Mouse (Mus musculus) adrenal gland, postnatal 14 days (tissue): ENCODE data around the gene Ces4a. TPM values are rescaled to one million over a fixed set of nuclear protein-coding genes. Genes with fewer than 3 reads are reported as not detected.
A peak's percentile ranks its signal among the peaks of the same experiment; 100 is the strongest.
"Not testable (repeated sequence)": the region's sequence is repeated elsewhere in the genome, so short reads cannot be mapped to it uniquely, and the experiment has no call there.

Experiments
- DNase-seq: peaks from one replicate; pipeline ENCODE4 v3.0.0; 2021; ENCODE audit warnings: mixed read lengths
- long read RNA-seq, 2 experiments: library from polyadenylated mRNA; stranded (forward); transcript quantifications; one replicate each; pipeline ENCODE4 v2.0.0; 2021
- total RNA-seq: library from RNA; stranded (reverse); gene quantifications from 2 replicates; pipeline ENCODE4 v1.2.3, GENCODE M21; 2021

Gene Ces4a
- total RNA-seq = not detected in 2 replicates
- long read RNA-seq, experiment 1 = 0 reads
- long read RNA-seq, experiment 2 = 0 reads

DNA sequence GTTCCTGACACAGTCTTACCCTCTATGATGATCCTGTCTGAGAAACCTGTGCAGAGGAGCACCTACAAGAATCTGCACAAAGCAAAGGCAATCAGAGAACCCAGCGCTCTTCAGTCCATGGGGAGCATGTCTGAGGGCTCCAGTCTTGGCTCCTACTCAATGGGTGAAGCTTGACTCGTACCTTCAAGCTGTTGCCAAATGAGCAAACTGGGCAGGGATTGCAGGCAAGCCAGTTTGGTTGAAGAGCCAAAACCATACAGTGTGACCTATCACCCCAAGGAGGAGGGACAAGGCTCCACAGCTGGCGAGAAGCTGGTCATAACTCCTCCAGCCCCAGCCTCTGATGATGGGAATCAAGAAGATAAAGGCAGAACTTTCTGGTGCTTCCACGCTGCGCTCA, at the start of gene Ces4a:
Gene Ces4a (plus strand): TSS at position 292 of the 400 bp plus-strand sequence.
- no peak for DNase-seq

DNA sequence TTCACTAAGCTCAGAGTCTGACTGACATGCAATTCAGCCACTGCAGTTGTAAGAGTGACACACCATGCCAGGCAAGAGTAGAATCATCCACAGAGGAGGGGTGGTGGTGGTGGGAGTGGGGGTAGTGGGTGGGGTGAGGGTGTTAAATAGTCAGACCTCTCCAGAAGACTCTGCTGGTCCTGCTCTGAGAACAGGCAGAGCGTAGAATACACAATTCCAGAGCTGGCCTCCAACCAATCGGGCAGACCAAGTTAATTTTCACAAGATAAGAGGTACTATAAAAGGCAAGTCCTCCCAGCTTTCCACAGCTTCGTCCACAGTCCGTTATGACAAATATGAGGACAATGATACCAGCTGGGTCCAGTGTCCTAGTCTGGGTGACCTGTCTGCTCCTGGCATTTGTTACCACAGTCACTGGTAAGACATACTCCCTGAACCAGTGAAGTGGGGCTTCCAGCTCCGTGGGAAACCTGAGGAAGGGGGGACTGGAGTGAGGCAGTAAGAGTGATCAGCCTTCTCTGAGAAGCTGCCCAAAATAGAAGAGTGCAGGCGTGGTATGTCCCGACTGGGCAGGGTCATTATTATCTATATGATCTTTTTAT, 48.0 kb upstream of the Ces4a start, which contains the start of gene Ces3b:
Gene Ces3b (plus strand): TSS at position 305 of the 602 bp plus-strand sequence.
- DNase-seq = no peak

DNA sequence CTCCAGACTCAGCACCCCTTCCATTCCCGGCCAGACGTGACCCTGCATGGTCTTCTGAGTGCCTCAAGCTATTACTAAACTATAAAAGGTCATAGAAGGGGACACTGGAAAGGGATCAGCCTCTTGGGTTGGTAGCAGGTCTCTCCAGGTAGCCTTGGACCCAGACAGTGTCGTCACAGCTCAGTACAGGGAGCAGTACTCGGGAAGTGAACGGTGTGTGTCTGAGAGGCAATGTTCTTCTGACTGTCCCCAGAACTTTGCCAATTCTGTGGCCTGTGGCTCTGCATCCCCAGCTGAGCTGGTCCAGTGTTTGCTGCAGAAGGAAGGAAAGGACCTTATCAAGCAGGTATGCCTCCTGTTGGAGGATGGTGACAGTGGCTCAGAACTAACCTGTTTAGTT, 43.4 kb upstream of the Ces4a start:
- DNase-seq = not testable (repeated sequence)

DNA sequence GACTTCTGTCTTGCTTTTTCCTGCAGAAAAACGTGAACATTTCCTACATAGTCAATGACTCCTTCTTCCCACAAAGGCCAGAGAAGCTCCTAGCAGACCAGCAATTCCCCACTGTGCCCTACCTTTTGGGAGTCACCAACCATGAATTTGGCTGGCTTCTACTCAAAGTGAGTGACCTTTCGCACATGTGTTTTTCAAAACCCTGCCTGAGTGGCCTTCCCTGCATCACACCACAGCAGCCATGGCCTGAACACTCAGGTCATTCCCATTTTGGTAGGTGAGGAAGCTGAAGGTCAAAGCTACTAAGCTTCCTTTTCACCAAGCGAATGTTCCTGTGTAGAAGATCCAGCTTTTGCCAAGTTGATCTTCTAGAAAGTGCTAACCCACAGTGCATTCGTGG, 43.0 kb upstream of the Ces4a start:
- no peak for DNase-seq

DNA sequence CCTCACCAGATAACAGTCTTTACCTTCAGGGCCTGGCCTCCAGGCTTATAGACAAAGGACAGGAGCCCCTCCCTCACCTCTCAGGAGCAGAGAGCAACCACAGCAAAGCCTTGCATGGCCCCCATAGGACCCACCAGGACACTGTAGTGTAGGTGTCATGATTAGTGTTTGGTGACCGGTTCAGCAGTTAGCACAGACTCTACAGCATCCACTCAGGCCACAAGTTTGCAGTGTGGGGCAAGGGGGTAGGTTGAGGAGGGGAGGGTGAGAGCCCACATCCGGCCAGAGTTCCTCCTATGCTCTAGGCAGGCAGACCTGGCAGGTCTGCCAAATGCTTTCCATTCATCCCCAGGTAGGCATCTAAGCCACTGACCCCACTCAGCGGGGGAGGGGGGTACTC, 37.6 kb upstream of the Ces4a start:
- no peak for DNase-seq

DNA sequence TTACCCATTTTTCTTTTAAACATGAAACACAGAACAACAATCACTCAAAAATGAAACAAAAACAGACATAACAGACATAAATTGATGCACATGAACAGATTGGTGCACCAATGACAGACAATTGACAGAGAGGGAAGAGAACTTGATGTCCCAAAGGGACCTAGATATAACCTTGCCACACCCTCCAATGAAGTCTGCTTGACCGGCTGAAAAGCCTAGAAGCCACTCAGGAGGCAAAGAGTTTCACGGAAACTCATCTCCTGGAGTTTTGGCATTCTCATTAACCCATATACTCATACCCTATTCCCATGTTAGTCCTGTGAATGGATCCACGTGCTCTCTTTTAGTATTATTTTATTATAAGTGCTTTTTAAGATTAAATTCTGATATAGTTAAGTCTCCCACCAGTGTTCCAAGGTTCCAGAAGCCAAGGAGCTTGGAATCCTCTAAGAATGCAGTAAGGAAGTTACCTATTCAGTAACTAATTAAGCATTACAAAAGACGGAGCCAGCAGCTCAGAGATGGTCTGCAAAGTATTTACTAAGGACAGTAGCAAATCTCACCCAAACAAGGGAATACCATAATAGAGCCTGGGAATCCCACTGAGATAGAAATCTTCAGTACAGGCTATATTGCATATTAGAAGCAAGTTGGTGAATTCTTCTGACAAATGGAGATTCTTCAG, 29.4 kb upstream of the Ces4a start:
- not testable (repeated sequence) for DNase-seq

DNA sequence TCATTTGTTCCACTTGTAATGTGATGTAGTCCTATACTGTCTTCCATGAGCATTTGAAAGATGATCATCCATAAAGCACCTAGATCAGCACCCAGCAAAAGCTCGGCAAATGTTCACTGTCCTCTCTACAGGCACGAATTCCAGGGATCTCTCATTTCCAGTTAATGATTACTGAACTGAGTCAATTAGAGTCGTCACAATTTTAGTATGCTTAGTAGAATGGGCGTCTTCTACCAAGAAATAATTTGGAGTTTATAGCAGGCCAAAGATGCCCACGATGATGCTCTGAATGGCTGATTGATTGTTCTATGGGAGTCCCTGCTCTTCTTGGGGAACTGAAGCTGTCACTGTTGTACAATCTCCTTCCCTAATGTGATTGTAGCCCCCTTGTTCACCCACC, 27.9 kb upstream of the Ces4a start:
- DNase-seq = not testable (repeated sequence)

DNA sequence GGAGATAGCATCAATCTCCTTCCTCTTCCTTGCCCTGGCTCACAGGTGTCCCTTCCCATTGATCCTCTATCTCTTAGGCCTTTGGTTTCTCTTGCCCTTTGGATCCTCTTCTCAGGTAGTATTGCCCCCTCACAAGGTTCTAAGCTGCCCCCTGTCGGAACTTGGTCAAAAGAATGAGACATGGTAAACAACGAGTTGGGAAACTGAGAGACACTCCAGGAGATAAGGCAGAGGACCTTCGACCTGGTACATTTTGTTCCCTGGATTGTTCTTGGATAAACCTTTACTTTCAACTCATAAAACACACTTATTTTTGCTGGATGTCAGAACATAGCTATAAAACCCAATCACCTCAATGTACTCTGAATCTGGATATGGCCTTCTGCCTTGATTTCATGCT, 27.4 kb upstream of the Ces4a start:
- DNase-seq = no peak

DNA sequence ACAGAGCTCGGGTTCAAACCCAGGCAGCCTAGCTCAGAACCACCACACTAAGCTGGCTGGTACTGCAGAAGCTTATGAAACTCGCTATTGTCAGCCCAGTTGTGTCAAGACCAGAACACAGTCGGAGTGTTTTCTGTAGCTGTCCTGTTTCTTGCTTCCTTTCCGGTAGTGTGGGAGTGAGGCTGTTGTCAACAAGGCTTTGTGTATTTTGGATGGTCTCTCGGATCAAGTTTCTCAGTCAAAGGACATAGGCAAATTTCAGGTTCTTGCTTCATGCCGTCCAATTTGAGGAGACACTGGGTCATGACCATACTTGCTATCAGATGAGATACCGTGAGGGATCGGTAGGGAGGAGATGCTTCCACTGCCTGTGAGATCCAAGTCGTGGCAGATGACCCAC, 1.7 kb upstream of the Ces4a start:
- DNase-seq = no peak

DNA sequence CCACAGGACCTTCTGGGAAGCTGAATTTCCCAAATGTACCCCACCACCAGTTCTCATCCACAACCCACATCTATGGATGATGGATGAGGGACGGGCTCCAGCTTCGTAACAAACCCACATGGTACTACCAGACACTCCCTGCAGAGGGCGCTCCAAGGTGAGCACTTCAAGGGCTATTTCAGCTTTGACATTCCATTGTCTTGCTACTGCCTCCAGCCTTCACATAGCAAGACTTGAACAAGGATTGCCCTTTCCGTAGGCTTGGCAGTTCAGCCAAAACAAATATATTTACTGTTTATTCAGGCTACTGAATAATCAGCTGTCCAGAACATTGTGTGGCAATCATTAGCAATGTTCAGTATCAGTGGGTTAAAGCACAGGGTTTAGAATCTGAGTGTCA, 6.8 kb downstream of the Ces4a start:
- DNase-seq = peak; percentile 90

DNA sequence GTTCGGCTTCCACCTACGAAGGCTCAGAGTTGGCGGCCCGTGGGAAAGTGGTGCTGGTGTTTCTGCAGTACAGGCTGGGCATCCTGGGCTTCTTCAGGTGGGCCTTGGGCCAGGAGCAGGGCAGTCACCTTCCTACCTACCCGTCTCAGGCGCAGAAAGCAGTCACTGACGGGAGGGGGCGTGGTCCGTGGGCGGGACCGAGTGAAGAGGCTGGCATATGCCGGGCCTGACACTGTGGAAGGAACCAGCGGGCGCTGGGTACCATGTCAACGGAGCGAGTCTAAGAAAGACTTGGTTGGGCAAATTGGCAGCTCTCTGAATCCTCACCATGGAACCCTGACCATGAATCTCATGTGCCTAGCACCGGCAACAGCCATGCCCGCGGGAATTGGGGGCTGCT, 10.8 kb downstream of the Ces4a start:
- peak; percentile 24 for DNase-seq

DNA sequence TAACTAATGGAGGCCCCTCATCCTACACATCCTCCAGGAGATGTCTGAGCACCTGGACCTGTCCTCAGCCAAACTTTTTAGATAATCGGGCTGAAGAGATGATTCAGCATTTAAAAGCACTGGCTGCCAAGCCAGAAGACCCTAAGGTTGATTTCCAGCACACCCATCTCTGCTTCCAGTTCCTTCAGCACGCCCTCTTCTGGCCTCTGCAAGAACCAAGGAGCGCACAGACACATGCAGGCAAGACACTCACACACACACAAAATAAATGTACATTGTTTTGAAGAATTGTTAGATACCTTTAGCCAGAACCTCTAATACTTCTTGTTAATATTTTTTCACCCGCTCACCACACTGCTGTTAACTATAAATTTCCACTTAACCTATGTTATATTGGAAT, 20.1 kb downstream of the Ces4a start:
- DNase-seq = no peak

DNA sequence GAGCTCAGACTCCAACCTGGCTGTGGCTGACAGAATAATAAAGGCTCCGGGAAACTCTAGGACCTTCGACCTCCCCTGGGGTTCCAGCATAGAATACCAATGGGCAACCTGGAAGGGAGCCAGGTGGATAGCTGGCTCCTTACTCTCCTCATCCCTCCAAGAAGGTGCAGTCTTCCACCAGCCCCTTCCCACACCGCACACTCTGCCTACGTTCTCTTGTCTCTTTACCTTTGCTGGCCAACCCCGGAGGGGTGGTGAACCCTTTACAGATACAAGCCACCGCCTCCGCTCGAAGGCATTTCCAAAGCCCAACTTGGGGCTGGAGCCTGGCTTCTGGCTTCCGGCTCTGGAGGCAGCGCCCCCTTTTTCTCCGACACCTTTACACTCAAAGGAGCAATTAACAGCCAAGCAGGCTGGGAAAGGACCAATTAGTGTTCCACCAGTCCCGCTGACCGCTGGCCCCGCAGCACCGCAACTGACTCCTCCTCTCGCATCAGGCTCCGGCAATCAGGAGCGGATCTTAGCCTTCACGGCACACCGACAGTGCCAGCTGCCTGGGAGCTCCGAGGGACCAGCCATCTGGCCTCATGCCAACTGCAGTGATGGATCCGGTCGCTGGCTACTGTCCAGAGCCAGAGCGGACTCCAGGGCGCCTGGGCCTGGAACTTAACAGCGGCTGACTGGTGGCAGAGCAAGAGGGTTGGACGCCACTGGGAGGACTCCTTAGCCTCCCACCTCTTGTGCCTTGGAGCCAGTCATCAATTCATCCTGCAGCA, 21.2 kb downstream of the Ces4a start:
- peak; percentile 97 for DNase-seq

DNA sequence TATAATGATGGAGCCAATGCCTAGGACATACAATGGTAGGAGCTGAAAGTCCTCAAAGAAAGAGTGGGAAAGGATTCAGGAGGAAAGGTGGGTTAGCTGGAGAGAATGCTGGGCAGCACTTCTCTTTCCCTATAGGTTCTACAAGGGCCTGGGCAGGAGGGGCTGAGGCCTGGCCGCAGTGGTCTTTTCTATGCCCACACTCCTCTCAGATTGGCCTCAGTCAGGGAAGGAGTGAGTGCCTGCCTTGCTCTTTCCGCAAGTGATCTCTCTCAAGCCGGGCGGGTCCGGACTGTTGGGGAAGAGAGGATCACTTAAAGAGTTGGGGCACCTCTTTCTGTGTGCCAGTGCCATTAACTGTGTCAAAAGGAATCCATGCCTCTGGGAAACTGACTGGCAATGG, 22.7 kb downstream of the Ces4a start:
- DNase-seq = no peak

DNA sequence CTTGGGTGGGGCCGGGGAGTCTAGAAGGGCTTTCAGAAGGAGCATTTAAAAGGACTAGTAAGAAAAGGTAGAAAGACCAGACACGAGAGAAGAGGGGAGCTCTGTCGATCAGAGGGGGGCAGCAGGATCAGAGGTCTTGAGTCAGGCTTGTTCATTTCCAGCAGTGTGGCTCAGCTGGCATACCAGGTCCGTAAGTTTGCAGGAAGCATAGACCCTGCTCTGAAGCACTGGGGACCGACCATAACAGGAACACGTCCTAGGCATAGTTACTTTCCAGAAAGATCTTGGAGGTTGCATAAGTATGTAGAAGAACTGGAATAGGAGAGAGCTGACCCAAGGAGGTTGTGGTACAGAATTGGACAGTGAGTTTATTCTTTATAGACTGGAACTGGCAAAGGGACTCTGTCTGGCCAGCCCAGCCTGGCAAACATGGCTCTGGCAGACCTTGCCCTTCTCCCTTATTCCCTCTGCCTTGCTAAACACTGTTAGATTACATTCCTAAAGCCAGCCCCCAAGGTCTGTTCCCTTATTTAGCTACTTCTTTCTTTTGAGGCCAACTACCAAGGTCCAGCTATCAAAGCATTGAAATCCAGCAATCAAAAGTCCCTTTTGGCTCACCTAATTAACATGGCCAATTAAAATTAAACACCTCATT, 23.6 kb downstream of the Ces4a start:
- DNase-seq = peak; percentile 74

DNA sequence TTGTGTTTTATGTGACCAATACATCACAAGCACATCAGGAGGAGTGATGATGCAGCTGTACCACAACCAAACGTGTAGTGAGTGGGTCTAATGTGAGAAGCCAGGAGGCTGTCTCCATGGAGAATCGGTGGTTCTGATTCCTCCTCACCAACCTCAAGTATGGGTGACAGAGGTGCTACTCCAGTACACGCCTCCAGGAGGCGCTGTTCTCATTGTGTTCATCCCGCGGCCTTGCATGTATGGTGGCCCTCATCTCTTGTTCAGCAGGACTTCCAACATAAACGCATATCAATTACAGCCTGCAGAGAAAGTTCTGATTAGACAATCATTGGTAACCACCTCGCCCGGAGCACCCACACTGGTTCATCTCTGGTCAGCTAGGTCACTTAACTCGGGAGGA, 26.0 kb downstream of the Ces4a start:
- peak; percentile 65 for DNase-seq

DNA sequence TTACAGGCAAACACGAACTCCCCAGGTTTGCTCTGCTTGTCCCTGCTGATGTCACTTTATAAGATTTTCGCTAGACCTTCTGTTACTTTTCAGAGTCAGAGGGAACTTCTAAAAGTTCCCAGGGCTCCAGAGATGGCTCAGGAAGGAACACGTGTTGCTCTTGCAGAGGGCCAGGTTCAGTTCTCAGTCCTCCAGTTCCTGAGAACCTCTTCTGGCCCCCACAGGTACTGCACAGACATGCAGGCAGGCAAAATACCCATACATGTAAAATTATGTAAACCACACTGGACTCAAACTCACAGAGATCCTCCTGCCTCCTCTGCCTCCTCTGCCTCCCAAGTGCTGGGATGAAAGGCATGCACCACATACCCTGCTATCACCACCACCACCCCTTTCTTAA, 26.5 kb downstream of the Ces4a start:
- no peak for DNase-seq

DNA sequence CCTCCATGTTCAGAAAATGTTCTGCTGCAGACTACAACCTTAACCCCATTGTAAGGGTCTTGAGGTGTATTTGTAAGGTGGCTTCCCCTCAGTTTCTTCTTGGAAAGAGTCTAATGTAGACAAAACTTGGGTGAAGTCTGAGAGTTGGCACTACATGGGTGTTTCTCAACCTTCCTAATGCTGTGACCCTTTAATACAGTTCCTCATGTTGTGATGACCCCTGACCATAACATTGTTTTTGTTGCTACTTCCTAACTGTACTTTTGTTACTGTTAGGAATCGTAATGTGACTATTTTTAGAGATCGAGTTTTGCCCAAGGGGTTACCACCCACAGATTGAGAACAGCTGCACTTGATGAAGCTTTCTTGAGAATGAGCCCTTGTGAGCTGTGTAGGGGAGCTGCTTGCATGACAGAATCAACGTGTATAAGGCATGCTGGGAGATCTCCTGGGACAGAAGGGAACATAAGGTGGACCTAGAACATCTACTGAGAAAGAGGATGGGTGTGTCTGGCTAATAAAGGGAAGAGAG, 29.6 kb downstream of the Ces4a start:
- DNase-seq = no peak

DNA sequence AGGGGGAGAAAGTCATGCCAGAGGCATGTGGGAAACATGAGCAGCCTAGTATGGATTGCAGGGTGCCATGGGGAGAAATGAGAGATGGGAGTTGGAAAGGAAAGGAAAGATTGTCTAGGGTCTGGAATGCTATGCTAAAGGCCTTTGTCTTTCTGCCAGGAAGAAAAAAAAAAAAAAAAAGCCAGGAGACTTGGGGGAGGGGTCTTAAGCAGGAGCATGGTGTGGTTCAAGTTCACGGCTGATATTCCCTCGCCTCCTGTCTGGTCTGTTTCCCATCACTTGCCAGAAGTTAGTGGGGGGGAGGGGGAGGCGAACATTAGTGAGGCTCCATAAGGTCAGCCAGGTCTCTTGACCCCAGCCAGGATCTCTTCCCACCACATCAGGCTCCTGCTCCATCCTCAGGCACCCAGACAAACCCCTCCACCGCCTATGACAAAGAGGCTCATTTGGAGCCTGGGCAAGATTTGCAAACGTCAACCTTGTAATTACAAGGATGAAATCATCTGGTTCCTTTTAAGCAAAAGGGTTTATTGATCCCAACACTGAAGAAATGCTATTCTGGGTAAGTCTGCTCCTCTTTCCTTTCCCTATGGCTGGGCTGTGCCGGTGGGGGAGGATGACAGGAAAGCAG, 32.8 kb downstream of the Ces4a start:
- DNase-seq = no peak

DNA sequence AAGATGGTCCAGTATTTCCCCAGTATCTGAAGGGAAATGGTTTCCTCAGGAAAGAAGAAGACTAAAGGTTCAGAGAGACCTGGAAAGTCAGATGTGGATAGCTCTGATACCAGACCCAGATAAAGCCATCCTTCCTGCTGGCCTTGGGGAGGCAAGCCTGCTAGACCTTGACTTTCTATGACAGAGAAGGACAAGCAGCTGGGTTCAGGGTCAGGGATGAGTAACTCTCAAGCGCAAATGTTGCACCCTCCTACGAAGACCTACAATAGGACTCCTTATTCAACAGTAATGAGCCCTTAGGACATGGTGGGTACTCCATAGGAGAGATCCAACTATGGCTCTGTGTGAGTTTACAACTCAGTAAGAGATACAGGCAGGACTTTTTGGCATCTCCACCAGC, 33.6 kb downstream of the Ces4a start:
- DNase-seq = peak; percentile 66

DNA sequence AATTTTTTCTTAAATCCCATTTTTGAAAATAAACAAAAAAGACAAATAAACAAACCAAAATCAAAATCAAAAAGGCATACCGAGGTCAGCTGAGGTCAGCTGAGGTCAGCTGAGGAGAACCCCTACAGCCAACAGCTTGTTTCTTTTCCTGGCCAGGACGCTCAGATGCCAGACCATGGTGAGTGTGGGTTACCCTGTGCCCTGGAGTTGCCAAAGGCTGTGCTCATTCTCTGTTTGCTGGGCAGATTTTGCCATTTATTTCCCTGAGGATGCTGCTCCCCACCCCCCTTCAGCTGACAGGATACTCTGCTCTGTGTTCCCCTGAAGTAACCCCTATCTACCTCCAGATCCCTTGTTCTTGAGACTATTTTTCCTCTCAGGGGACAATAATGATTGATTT, 35.5 kb downstream of the Ces4a start:
- peak; percentile 35 for DNase-seq

DNA sequence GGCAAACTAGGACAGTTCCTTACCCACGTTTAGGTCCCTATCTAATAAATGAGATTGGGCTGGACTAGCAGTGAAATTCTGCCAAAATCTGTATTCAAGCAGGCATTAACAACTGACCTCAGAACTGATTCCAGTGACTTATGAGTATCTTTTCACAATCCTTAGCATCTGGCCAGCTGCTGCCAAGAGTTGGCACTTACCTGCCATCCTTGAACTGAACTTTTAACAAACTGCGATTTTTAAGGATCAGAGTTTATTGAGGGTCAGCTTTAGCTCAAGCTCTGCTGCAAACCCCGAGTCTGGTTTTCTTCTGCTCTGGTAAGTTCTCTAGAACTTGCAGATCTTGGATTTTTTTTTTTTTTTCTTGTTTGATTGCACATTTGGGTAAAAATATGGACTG, 38.0 kb downstream of the Ces4a start:
- peak; percentile 26 for DNase-seq
